Mouse (Mus musculus): ENCODE results near the gene Rnf213. TPM values are rescaled to one million over a fixed set of nuclear protein-coding genes. Genes with fewer than 3 reads are reported as not detected.
"Not testable (repeated sequence)": the region's sequence is repeated elsewhere in the genome, so short reads cannot be mapped to it uniquely, and the experiment has no call there.

Gene Rnf213
- total and polyA plus RNA-seq, 2 experiments from 2014 or later: 0.94 to 8.7 TPM

GRCm38 (mm10) chr11:119375425-119375824 lies 17.5 kb upstream of the Rnf213 start:
- Histone ChIP-seq H3K4me2 (ENCODE audit: low read depth, low read length) (no peak overlapping the region), H3K27ac (no peak overlapping the region), H3K9me3 (ENCODE audit: low read length) (no peaks in the 10 kb centered on the region), H3K9ac (replicated peaks; ENCODE audit: low read length) (no peak overlapping the region), H3K36me3 (ENCODE audit: insufficient read depth, low read length) (no peaks in the 10 kb centered on the region; the same call in 1 of the 2 replicates), H3K4me1 (ENCODE audit: insufficient read depth, low read length) (no peaks in the 10 kb centered on the region), H3K27me3 (ENCODE audit: insufficient read depth, low read length) (no peaks in the 10 kb centered on the region), H3K4me3 (ENCODE audit: low read length) (no peak overlapping the region)
- no peak for TF ChIP-seq CTCF (IDR thresholded peaks at IDR 0.05; ENCODE audit: low read depth)
- ATAC-seq (no peak), DNase-seq (ENCODE audit: low spot score) (no peak)
- 79% methylated on average over 6 of the region's 6 CpGs for WGBS

- no peaks in the 10 kb centered on the region for H3K9me3 ChIP-seq (ENCODE audit: low read length)
- H3K4me2 ChIP-seq (ENCODE audit: low read depth, low read length): no peak overlapping the region
- H3K36me3 ChIP-seq (ENCODE audit: insufficient read depth, low read length): no peaks in the 10 kb centered on the region; the same call in 1 of the 2 replicates
- no peak overlapping the region for H3K4me3 ChIP-seq (ENCODE audit: low read length)
- no peak for TF ChIP-seq CTCF (IDR thresholded peaks at IDR 0.05; ENCODE audit: low read depth)
- DNase-seq (ENCODE audit: low spot score): no peak
- no peaks in the 10 kb centered on the region for H3K4me1 ChIP-seq (ENCODE audit: insufficient read depth, low read length)
- H3K9ac ChIP-seq (replicated peaks; ENCODE audit: low read length): no peak overlapping the region
- no peak overlapping the region for H3K27ac ChIP-seq
- 94% methylated on average over 11 of the region's 11 CpGs for WGBS
- ATAC-seq: no peak
- no peaks in the 10 kb centered on the region for H3K27me3 ChIP-seq (ENCODE audit: insufficient read depth, low read length)
Measured at GRCm38 (mm10) chr11:119377326-119377725, 15.6 kb upstream of the Rnf213 start.

GRCm38 (mm10) chr11:119378551-119378950 lies 14.3 kb upstream of the Rnf213 start:
- Histone ChIP-seq H3K9me3 (ENCODE audit: low read length) (no peaks in the 10 kb centered on the region), H3K27me3 (ENCODE audit: insufficient read depth, low read length) (no peaks in the 10 kb centered on the region), H3K4me1 (ENCODE audit: insufficient read depth, low read length) (no peaks in the 10 kb centered on the region), H3K36me3 (ENCODE audit: insufficient read depth, low read length) (no peaks in the 10 kb centered on the region; the same call in 1 of the 2 replicates), H3K9ac (replicated peaks; ENCODE audit: low read length) (no peak overlapping the region), H3K27ac (no peak overlapping the region), H3K4me2 (ENCODE audit: low read depth, low read length) (no peak overlapping the region), H3K4me3 (ENCODE audit: low read length) (no peak overlapping the region)
- DNase-seq (ENCODE audit: low spot score): no peak
- TF ChIP-seq CTCF (IDR thresholded peaks at IDR 0.05; ENCODE audit: low read depth): no peak
- 97% methylated on average over 1 of the region's 1 CpGs for WGBS
- ATAC-seq: no peak

GRCm38 (mm10) chr11:119381631-119382337 lies 11.1 kb upstream of the Rnf213 start:
- H3K27ac ChIP-seq: no peak overlapping the region
- H3K9me3 ChIP-seq (ENCODE audit: low read length): no peaks in the 10 kb centered on the region
- 82% methylated on average over 9 of the region's 9 CpGs for WGBS
- no peaks in the 10 kb centered on the region for H3K27me3 ChIP-seq (ENCODE audit: insufficient read depth, low read length)
- no peaks in the 10 kb centered on the region; the same call in 1 of the 2 replicates for H3K36me3 ChIP-seq (ENCODE audit: insufficient read depth, low read length)
- no peak overlapping the region for H3K9ac ChIP-seq (replicated peaks; ENCODE audit: low read length)
- no peak for TF ChIP-seq CTCF (IDR thresholded peaks at IDR 0.05; ENCODE audit: low read depth)
- DNase-seq (ENCODE audit: low spot score): no peak
- no peak for ATAC-seq
- H3K4me1 ChIP-seq (ENCODE audit: insufficient read depth, low read length): no peaks in the 10 kb centered on the region
- no peak overlapping the region for H3K4me3 ChIP-seq (ENCODE audit: low read length)
- no peak overlapping the region for H3K4me2 ChIP-seq (ENCODE audit: low read depth, low read length)

GRCm38 (mm10) chr11:119382338-119382850 lies 10.5 kb upstream of the Rnf213 start:
- H3K9ac ChIP-seq (replicated peaks; ENCODE audit: low read length): no peak overlapping the region
- ATAC-seq (no peak), DNase-seq (ENCODE audit: low spot score) (no peak)
- no peaks in the 10 kb centered on the region for H3K9me3 ChIP-seq (ENCODE audit: low read length)
- no peaks in the 10 kb centered on the region for H3K4me1 ChIP-seq (ENCODE audit: insufficient read depth, low read length)
- H3K4me2 ChIP-seq (ENCODE audit: low read depth, low read length): no peak overlapping the region
- 82% methylated on average over 6 of the region's 6 CpGs for WGBS
- no peaks in the 10 kb centered on the region; the same call in 1 of the 2 replicates for H3K36me3 ChIP-seq (ENCODE audit: insufficient read depth, low read length)
- no peak for TF ChIP-seq CTCF (IDR thresholded peaks at IDR 0.05; ENCODE audit: low read depth)
- H3K27ac ChIP-seq: no peak overlapping the region
- no peak overlapping the region for H3K4me3 ChIP-seq (ENCODE audit: low read length)
- no peaks in the 10 kb centered on the region for H3K27me3 ChIP-seq (ENCODE audit: insufficient read depth, low read length)

GRCm38 (mm10) chr11:119384904-119385303 lies 8.0 kb upstream of the Rnf213 start:
- Histone ChIP-seq H3K4me1 (ENCODE audit: insufficient read depth, low read length) (0 out of 2 replicates have a peak, but pooled peaks cover 3% of the 10 kb centered on the region), H3K36me3 (ENCODE audit: insufficient read depth, low read length) (no peaks in the 10 kb centered on the region), H3K9me3 (ENCODE audit: low read length) (no peaks in the 10 kb centered on the region), H3K9ac (replicated peaks; ENCODE audit: low read length) (no peak overlapping the region), H3K4me3 (ENCODE audit: low read length) (no peak overlapping the region), H3K4me2 (ENCODE audit: low read depth, low read length) (no peak overlapping the region), H3K27me3 (ENCODE audit: insufficient read depth, low read length) (no peaks in the 10 kb centered on the region), H3K27ac (no peak overlapping the region)
- no peak for DNase-seq (ENCODE audit: low spot score)
- ATAC-seq: no peak
- no peak for TF ChIP-seq CTCF (IDR thresholded peaks at IDR 0.05; ENCODE audit: low read depth)
- 74% methylated on average over 4 of the region's 4 CpGs for WGBS

- TF ChIP-seq CTCF (IDR thresholded peaks at IDR 0.05; ENCODE audit: low read depth): no peak
- ATAC-seq: no peak
Measured at GRCm38 (mm10) chr11:119386306-119386705, 6.6 kb upstream of the Rnf213 start.

GRCm38 (mm10) chr11:119387273-119387672 lies 5.6 kb upstream of the Rnf213 start:
- H3K27ac ChIP-seq; H3K9ac ChIP-seq (replicated peaks; ENCODE audit: low read length); H3K4me2 ChIP-seq (ENCODE audit: low read depth, low read length); DNase-seq (ENCODE audit: low spot score); H3K36me3 ChIP-seq (ENCODE audit: insufficient read depth, low read length); H3K4me1 ChIP-seq (ENCODE audit: insufficient read depth, low read length); H3K4me3 ChIP-seq (ENCODE audit: low read length); ATAC-seq; H3K9me3 ChIP-seq (ENCODE audit: low read length): not testable (repeated sequence)
- 39% methylated on average over 3 of the region's 3 CpGs for WGBS
- H3K27me3 ChIP-seq (ENCODE audit: insufficient read depth, low read length): peaks cover 13% of the 10 kb centered on the region; the same call in 1 of the 2 replicates

More at GRCm38 (mm10) chr11:119386306-119386705, 6.6 kb upstream of the Rnf213 start:
- 0 out of 2 replicates have a peak, but pooled peaks cover 3% of the 10 kb centered on the region for H3K4me1 ChIP-seq (ENCODE audit: insufficient read depth, low read length)
- no peak overlapping the region for H3K4me3 ChIP-seq (ENCODE audit: low read length)
- no peak overlapping the region for H3K4me2 ChIP-seq (ENCODE audit: low read depth, low read length)
- H3K27me3 ChIP-seq (ENCODE audit: insufficient read depth, low read length): peaks cover 8% of the 10 kb centered on the region; the same call in 1 of the 2 replicates
- no peak for DNase-seq (ENCODE audit: low spot score)
- 96% methylated on average over 5 of the region's 5 CpGs for WGBS
- no peaks in the 10 kb centered on the region for H3K9me3 ChIP-seq (ENCODE audit: low read length)
- H3K27ac ChIP-seq: no peak overlapping the region
- H3K9ac ChIP-seq (replicated peaks; ENCODE audit: low read length): no peak overlapping the region
- no peaks in the 10 kb centered on the region for H3K36me3 ChIP-seq (ENCODE audit: insufficient read depth, low read length)
